Mouse (Mus musculus): ENCODE measurements around the gene Dmbt1. TPM values are rescaled to one million over a fixed set of nuclear protein-coding genes. Genes with fewer than 3 reads are reported as not detected.

Gene Dmbt1
- not detected in 2 replicates for polyA plus RNA-seq (2012)

GRCm38 (mm10) chr7:131031755-131032154 lies at the start of gene Dmbt1:
Gene Dmbt1, plus strand, starts transcription at chr7:131032053.

GRCm38 (mm10) chr7:131146214-131146613 lies 114.4 kb downstream of the Dmbt1 start, which contains the start of gene 4933402N03Rik:
Gene 4933402N03Rik, minus strand, starts transcription at chr7:131146314.

Other genes with a start within 250 kb of the Dmbt1 start
- gene Plekha1, start 166.3 kb upstream of the Dmbt1 start, polyA plus RNA-seq (2012) = 10.7 and 11.3 TPM in 2 replicates
- gene Htra1, start 95.9 kb upstream of the Dmbt1 start, polyA plus RNA-seq (2012) = 0.08 and 0.16 TPM in 2 replicates
- gene 4933402N03Rik, start 114.3 kb downstream of the Dmbt1 start, polyA plus RNA-seq (2012) = not detected in 2 replicates
- not detected in 2 replicates for gene 5430419D17Rik, start 142.3 kb downstream of the Dmbt1 start, polyA plus RNA-seq (2012)

Measured in megakaryocyte-erythroid progenitor cell, adult 5 weeks (primary cell).